Mouse (Mus musculus): ENCODE data around the gene Fignl1. TPM values are rescaled to one million over a fixed set of nuclear protein-coding genes. Genes with fewer than 3 reads are reported as not detected.

Fignl1 gene
- total RNA-seq, 4 experiments from 2014 or later = 0.28 to 0.46 (median 0.37) TPM

DNA sequence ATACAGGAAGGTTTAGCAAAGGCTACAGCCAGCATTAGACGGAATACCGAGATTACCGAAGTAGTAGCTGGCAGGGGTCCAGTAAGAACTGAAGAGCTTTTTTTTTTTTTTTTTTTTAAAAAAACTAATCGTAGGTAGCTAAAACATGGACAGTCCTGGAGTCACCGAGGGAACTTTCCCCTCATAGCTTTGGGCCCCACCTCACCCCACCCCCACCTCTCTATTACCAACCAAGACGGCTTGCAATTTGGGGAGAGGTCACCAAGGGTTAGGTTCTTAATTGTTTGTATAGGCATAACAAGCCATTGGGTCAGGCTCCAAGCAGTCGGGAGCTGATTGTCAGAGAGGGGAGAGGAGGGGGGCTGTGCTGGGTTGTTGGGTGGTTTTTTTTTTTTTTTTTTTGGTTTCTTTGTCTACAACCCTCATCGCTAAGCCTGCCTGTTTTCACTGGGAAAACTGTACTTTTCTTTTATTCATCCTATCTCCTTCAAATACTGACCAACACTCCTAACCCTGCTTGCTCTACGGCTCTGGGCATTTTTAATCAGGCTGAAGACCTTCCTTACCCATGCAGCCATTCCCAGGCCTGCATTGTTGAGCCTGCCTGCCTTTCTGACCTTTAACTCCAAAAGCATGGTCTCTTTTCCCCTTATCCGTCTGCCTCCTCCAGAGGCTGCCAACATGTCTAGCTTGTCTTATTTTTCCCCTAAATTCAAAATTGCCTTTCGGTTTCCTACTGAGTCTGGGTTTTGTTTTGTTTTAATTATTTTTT is 828 bp upstream of the Fignl1 start:
- no peak for DNase-seq (ENCODE audit: low spot score)

DNA sequence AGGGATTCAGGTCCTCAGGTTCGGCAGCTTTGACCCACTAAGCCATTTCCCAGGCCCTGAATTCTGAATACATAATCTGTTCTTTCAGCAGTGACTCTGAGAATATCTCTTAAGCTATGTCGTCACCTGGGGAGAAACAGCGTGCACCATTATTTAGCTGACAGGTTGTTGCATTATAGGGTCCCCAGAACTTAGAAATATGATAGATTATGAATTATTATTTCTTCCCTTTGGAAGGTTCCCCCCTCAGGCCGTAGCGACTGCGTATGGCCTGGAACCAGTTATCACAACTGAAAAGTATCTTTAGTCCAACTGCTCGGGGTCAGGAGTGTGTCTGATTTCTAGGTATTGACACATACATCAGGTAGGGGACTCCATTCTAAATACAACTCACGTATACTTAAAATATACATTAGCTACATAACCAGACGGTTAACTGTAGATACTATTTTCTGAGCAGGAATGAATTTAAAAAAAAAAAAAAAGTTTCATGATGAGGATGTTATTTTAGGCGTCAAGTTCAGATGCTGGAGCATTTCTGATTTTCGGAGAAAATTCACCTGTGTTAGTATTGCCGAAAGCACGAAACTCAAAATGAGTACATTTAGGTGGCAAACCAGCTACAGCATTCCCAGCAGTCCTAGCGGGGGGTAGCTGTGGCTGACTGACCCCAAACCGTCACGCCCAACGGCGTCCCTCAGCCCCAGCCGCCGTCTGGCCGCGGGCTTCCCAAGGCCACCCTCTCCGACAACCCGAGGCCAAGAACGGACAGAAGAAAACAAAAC is 535 bp downstream of the Fignl1 start:
- DNase-seq (ENCODE audit: low spot score) = no peak

DNA sequence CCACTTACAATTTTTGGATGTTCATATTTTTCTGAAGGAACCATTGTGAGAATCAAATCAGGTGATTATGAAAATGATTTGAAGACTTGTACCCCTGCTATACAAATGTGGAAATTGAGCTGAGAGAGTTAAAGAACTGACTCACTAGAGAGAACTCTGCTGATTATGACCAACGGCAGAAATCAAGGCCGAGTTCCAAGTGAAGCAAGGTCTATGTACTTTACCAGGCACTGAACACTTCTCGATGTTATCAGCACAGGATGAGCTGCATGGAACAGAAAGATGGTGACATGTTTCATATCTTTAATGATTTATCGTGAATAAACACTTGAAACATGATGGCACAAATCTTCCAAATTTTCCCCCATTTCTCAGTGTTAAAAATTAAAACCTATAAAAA is 2.8 kb downstream of the Fignl1 start:
- DNase-seq (ENCODE audit: low spot score) = no peak

DNA sequence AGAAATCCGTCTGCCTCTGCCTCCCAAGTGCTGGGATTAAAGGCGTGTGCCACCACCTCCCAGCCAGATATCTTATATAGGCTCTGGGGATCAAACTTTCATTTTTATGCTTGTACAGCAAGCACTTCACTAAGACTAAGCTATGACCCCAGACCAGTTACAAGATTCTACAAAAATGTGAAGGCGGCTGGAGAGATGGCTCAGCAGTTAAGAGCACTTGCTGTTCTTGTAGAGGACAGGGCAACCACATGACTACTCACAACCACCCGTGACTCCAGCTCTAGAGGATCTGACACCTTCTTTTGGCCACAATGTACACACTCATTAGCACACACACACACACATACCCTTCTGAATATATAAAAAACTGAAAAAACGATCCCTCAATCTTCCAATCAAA is 4.3 kb downstream of the Fignl1 start:
- DNase-seq (ENCODE audit: low spot score) = no peak

DNA sequence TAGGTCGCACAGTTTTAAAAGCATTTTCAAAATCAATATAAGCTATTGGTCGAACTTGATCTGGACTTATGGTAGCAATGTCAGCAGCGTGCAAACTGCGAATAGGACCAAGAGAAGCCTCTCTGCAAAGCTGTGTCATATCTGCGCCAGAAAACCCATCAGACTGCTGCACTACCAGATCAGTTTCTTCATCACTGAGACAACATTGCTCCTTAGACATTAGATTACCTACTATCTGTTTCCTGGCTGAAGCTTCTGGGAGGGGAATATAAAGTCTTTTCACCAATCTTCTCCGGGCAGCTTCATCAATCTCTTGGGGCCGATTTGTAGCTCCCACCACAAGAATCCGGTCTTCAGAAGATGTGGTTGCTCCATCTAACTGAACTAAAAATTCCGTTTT is 7.7 kb downstream of the Fignl1 start:
- DNase-seq (ENCODE audit: low spot score) = no peak

DNA sequence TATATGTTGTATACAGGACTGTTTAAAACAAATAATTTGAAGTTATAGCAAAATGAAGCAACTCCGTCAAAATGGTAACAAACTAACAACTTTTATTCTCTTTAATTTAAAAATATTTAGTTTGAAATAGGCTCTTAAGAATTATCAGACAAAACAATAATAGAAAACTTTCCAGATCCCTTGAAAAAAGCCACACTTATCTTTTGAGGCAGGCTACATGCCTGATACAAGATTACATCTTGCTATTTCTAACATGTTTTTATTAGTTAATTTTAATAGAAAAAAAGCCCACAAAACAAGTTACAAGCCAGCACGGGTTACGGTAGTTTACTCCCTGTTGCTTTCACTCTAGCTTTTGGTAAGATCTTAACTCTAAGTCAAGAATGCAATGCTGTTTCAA is 8.5 kb downstream of the Fignl1 start:
- no peak for DNase-seq (ENCODE audit: low spot score)

DNA sequence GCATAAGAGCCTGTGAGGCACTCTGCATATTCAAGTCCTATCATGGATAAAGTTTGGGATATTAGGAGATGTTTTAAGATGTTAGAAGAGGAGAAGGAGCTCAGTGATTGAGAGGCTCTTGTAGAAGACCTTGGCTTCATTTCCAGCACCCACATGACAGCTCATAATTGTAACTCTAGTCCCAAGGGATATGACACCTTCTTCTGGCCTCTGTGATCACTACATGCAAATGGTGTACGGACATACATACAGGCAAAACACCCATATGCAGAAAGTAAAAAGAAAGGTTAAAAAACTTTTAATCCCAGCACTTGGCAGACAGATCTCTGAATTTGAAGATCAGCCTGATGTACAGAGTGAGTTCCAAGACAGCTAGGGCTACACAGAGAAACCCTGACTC is 10.1 kb downstream of the Fignl1 start:
- no peak for DNase-seq (ENCODE audit: low spot score)

DNA sequence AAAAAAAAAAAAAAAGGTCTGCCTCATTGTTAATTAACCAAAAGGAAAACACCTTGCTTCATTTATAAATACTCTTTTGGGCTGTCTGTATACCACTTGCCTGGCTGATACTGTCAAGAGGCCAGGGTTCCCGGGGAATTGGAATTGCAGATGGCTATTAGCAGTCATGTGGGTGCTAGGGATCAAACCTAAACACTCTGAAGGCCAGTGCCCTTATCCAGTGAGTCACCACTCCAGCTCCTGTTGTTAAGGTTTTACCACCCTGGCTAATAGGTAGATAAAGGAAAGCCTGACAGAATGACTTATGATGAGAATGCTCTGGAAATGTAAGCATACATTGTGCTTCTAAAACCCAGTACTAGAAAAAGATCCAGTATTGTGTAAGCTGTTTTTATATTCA is 14.1 kb downstream of the Fignl1 start:
- DNase-seq (ENCODE audit: low spot score) = no peak

DNA sequence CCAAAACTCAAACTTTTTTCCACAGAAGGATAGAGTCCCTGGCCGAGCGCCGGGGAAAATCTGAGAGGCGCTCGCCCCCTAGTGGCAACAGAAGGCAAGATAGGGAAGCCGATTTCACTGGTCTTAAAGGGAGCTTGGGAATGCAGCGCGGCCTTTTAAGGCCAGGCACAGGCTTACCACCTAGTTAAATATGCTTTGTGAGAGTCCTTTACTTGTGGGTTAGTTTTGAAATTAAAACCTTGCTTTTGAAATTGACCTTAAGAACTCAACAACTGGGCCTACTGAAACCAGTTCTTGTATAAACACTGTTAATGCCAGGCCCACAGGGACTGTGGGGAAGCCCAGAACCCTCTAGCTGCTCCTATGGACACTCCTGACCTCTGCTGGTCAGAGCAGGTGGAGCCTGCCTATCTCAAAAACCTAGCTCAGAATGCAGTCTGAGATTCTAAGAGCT is 20.2 kb downstream of the Fignl1 start:
- peak; percentile 77 for DNase-seq (ENCODE audit: low spot score)

DNA sequence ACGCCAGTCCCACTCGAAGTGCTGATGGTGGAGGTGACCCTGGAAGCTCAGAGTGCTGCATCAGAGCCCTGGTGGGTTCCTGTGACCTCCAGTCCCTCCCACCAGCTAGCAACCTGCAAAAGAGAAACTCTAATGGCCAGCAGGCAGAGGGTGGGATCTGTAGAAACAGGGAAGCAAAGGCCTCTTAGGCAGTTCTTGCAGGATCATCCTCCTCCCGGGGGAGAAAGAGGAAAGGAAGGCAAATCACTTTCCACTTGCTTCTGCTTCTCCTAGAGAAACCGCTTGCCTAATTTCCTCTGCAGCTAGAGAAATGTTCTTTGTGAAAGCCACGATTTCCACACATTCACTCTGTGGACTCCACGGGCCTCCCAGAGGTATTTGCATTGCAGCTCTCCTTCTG is 23.3 kb downstream of the Fignl1 start:
- peak; percentile 4 for DNase-seq (ENCODE audit: low spot score)

DNA sequence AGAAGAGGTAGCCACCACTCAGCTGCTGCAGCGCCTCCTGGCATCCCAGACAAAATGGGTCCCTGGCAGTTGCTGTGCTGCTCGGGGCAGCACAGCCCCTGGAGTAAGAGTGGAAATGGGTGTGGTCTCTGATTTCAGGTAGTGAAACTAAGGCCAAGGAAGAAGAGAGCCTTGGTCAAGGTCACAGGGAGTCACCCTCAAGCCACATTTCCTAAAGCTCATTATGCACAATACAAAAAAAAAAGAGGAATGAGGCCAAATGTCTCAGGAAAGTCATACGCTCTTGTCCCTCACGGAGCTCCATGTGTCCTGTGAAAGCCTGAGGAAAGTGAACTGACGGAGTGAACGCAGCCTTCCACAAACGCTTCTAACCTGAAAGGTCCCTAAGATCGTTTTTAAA is 27.0 kb downstream of the Fignl1 start:
- no peak for DNase-seq (ENCODE audit: low spot score)

DNA sequence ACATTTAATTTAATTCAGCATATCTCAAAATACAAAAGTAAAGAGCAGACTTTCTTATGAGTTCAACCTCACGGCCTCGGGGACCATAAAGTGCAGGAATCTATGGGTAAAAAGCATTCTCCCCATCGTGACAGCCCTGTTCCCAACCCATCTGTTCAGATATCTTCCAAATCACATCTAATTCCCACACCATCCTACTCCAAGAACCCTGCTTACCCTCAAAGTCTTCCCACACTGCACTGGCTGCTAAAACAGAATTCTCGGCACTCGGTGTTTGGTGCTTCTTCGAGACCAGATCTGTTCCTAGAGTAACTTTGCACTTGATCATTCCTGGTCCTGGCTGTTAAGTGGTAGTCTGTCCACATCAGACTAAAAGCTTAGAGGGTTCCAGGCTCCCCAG is 30.4 kb downstream of the Fignl1 start:
- DNase-seq (ENCODE audit: low spot score) = no peak

DNA sequence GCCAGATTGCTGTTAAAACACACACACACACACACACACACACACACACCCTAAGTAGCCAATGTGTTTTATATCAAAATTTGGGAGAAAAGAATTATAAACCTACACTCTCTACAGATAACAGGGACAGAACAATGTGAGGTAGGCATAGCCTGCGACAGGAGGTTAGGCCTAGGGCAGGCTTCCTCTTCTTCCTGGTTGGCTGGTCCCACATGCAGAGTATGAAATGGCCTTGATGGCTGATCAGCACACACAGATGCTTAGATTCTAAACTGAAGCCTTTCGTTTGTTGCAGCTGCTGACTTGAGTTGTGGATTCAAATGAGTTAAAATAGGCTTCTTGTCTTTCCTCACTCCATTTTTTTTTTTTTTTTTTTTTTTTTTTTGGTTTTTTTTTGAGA is 31.0 kb downstream of the Fignl1 start:
- no peak for DNase-seq (ENCODE audit: low spot score)

DNA sequence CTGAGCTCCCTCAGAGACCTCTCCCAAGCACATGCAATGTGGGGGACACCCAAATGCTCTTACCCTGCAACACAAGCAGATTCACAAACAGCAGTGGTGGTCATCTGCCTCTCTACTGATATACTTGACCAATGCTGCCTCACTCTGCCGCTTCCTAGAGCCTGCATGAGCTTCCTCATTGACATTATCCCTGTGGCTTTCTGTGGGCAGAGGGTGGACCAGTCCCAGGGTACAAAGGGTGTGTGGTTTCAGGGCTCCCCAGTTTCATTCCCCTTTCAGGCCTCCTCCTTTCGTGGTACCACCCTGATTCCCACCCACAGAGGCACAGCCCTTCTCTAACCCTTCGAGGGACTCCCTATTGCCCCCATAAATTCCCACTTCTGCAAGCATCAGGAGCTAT is 31.5 kb downstream of the Fignl1 start:
- no peak for DNase-seq (ENCODE audit: low spot score)

DNA sequence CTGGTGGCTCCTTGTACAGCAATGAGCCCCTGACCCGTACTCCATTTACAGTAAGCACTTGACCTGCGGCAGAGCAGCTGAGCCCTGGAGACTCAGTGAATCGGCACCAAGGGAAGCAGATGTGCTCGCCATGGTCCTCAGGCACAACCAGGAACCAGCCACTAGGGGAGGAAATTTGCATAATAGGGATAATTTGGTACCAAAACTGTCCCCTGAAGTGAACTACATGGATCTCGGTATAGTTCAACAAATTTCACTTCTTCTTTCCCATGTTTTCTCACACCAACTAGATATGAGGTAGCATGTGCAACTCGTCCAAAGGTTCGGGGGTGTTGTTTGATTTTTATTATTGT is 32.0 kb downstream of the Fignl1 start:
- no peak for DNase-seq (ENCODE audit: low spot score)

DNA sequence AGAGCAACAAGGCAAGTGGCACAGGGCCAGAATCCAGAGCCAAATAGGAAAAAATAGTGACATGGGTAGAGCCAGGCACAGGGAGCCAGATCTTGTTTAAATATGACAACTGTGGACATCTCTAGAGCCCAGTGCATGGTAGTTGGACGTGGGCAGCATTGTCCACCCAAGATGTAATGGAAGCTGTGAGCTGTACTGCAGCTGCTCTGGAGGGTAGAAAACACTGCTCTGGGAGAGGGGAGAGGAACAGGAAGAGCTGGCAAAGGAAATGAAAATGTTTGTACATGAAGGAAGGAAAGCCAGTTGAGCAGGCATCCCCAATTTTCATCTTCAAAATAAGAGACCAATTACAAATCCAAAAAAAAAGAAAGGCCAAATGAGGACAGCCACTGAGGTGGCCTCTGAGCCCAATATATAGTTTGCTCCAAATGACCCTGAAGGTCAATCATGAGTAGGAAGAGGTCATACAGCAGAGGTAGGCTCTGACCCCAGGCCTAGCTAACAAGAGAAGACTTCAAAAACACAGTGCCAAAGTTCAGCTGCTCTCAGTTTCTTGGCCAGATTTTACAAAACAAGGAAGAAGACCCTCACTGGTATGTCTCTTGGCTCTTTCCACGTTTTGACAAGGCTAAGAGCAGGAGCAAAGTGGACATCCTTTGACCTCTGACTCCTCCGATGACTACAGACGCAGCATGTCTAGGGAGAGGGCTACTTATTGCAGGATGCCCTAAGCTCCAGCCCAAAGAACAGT is 32.5 kb downstream of the Fignl1 start:
- no peak for DNase-seq (ENCODE audit: low spot score)

DNA sequence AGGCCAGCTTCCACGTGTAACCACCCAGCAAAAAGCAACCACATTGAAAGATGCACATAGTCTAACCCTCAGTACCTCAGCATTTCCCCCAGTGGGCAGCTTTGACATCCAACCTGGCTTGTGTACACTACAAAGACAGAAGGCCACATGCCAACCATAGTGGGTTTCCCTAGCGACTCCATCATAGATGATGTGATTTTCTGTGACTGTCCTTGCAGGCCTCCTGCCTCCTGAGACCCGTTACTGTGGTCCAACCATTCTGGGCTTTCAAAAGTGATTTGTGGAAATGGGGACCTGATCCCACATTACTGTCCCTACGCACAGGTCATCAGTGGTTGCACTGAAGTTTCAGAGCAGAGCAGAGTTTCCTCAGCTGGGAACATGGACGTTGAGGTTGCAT is 33.9 kb downstream of the Fignl1 start:
- no peak for DNase-seq (ENCODE audit: low spot score)

DNA sequence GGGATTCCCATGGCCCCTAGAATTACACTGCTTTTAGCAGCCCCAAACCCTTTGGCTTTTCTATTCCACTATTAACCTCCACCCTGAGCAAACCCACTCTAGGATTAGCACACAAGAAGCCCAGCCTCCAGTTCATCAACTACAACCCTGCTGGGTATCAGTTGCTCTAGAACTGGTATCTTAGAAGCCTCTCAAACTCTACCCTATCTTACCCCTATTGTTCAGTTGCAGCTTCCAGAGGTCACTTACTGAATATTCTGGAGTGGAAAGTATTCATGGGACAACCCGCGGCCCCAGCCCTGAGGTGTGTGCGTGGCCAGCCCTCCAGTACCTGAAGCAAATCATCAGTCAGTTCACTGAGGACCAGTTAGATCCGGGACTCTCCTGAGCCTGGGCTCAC is 34.4 kb downstream of the Fignl1 start:
- DNase-seq (ENCODE audit: low spot score) = no peak

DNA sequence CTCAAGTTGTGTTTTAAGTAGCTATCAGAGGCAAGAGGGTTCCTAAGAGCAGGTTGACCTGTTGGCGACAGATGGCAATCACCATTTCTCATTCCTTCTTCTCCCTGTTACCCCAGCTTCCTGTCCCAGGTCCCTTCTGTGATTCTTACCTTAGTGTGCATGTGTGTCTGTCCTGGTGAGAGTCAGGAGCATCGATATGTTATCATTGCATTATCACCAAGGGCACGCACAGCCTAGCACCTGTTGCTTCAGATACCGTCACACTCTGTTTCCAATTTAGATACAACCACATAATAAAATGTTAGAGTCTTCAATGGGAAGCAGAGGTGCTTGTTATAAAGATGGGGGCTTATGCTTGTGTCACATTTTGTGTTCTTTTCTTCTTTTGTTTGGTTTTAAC is 36.6 kb downstream of the Fignl1 start:
- no peak for DNase-seq (ENCODE audit: low spot score)

DNA sequence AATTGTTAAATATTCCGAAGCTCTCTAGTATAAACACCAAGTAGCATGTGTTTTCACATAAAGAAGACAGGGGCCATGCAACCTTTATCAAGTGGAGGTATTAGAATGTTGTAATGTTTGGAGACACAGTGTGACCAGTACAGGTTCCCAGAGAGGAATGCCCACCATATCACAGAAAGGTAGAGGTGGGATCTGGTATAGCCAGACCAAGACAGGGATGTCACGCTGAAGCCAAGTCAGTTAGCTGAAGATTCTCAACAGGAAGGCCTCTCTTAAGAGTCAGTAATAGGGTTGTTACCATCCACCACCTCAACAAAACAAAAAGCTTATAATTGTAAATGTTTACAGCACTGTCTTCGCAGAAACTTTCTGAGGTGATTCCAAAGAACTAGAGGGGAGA is 38.1 kb downstream of the Fignl1 start:
- DNase-seq (ENCODE audit: low spot score) = no peak

DNA sequence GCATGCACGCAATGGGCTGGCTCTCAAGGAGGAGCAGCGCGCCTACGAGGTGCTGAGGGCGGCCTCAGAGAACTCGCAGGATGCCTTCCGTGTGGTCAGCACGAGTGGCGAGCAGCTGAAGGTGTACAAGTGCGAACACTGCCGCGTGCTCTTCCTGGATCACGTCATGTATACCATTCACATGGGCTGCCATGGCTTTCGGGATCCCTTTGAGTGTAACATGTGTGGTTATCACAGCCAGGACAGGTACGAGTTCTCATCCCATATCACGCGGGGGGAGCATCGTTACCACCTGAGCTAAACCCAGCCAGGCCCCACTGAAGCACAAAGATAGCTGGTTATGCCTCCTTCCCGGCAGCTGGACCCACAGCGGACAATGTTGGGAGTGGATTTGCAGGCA is 39.5 kb downstream of the Fignl1 start:
- no peak for DNase-seq (ENCODE audit: low spot score)

DNA sequence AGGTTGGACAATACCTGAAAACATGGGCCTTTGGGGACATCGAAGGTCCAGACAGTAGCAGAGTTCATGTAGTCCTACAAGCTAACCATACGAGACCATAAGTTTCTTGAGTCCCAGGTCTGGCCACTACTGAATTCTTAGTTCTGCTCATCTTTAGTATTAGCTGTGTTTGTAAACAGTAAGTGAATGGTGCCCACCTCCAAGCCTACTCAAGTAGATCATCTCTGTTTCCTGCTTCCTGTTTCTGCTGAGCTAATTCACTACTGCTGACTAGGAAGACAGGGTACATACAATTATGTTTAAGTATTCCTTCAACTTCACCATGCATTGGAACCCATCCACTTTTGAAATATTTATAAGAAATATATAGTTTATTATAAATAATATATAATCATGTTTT is 40.7 kb downstream of the Fignl1 start:
- no peak for DNase-seq (ENCODE audit: low spot score)

DNA sequence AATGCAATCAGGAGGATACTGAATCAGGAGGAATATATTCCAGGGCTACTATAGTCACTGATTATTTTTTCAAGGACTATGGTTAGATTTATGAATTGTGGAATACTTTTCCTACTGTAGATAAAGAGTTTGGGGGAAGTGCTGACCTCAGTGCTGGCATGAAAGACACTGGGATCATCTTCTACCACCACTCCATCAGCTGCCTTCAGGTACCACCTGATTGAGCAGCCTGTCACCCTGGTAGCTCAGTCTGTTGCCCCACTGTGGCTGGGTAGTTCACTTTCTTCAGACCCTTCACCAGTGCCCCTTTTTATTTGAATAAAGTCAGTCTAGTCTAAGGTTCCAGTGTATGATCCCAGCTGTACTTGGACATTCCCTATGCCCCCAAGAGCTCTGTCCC is 42.0 kb downstream of the Fignl1 start:
- DNase-seq (ENCODE audit: low spot score) = no peak
